Mouse (Mus musculus): ENCODE measurements around the gene Gm128.

GRCm38 (mm10) chr3:95239022-95239421 lies 2.4 kb downstream of the Gm128 start:
- TF ChIP-seq E2F4 (IDR thresholded peaks at IDR 0.05; ENCODE audit: insufficient read depth) (no peak), POLR2A (IDR thresholded peaks at IDR 0.05; ENCODE audit: insufficient read length, low read depth) (no peak), MYOD1 (IDR thresholded peaks at IDR 0.05; ENCODE audit: control insufficient read depth in 1 of 3, insufficient read length in 2 of 3, low read depth in 2 of 3) (no peak), CEBPB (IDR thresholded peaks at IDR 0.05; ENCODE audit: insufficient read depth, poor library complexity, severe bottlenecking) (no peak), REST (IDR thresholded peaks at IDR 0.05; ENCODE audit: insufficient read depth, insufficient read length) (no peak), MAX (IDR thresholded peaks at IDR 0.05; ENCODE audit: low read depth) (no peak), POLR2AphosphoS2 (IDR thresholded peaks at IDR 0.05; ENCODE audit: insufficient read length, low read depth) (peak; percentile 64), TCF3 (IDR thresholded peaks at IDR 0.05; ENCODE audit: insufficient read length, low read depth) (no peak)
